Mouse (Mus musculus): ENCODE data around the gene Ntn1. TPM values are rescaled to one million over a fixed set of nuclear protein-coding genes. Genes with fewer than 3 reads are reported as not detected.

The Ntn1 gene
- polyA plus RNA-seq, 1 experiment from 2014 or later: 4.8 TPM

- Histone ChIP-seq H3K4me3 (ENCODE audit: low read depth, low read length) (no peak overlapping the region), H3K4me1 (replicated peaks; ENCODE audit: control insufficient read depth, insufficient read depth, low read length) (no peaks in the 10 kb centered on the region; the same call in 1 of the 2 replicates), H3K36me3 (ENCODE audit: control insufficient read depth, insufficient read depth, low read length) (no peaks in the 10 kb centered on the region; the same call in 1 of the 2 replicates), H3K4me2 (ENCODE audit: low read depth, low read length, severe bottlenecking) (no peak overlapping the region), H3K9ac (ENCODE audit: low read length) (no peak overlapping the region), H3K9me3 (ENCODE audit: control insufficient read depth, low read length) (no peaks in the 10 kb centered on the region), H3K27ac (ENCODE audit: low read depth, low read length) (no peak overlapping the region), H3K27me3 (ENCODE audit: control insufficient read depth, insufficient read depth, low read length) (no peaks in the 10 kb centered on the region)
- WGBS: 87% methylated on average over 6 of the region's 6 CpGs
- no peak for DNase-seq (ENCODE audit: low spot score)
- ATAC-seq (replicated peaks; ENCODE audit: low FRiP score): no peak
Measured at GRCm38 (mm10) chr11:68250106-68250505, 150.5 kb downstream of the Ntn1 start.

GRCm38 (mm10) chr11:68247897-68248296 lies 152.7 kb downstream of the Ntn1 start:
- H3K27ac ChIP-seq (ENCODE audit: low read depth, low read length): no peak overlapping the region

GRCm38 (mm10) chr11:68244992-68245261 lies 155.7 kb downstream of the Ntn1 start:
- ATAC-seq (replicated peaks; ENCODE audit: low FRiP score) (no peak), DNase-seq (ENCODE audit: low spot score) (no peak)
- Histone ChIP-seq H3K36me3 (ENCODE audit: control insufficient read depth, insufficient read depth, low read length) (no peaks in the 10 kb centered on the region), H3K9ac (ENCODE audit: low read length) (no peak overlapping the region), H3K4me2 (ENCODE audit: low read depth, low read length, severe bottlenecking) (no peak overlapping the region), H3K9me3 (ENCODE audit: control insufficient read depth, low read length) (no peaks in the 10 kb centered on the region; the same call in 1 of the 2 replicates), H3K4me1 (replicated peaks; ENCODE audit: control insufficient read depth, insufficient read depth, low read length) (peaks cover 7% of the 10 kb centered on the region; the same call in 1 of the 2 replicates), H3K4me3 (ENCODE audit: low read depth, low read length) (no peak overlapping the region), H3K27me3 (ENCODE audit: control insufficient read depth, insufficient read depth, low read length) (no peaks in the 10 kb centered on the region), H3K27ac (ENCODE audit: low read depth, low read length) (no peak overlapping the region)
- 88% methylated on average over 5 of the region's 5 CpGs for WGBS

More at GRCm38 (mm10) chr11:68247897-68248296, 152.7 kb downstream of the Ntn1 start:
- Histone ChIP-seq H3K27me3 (ENCODE audit: control insufficient read depth, insufficient read depth, low read length) (no peaks in the 10 kb centered on the region), H3K4me1 (replicated peaks; ENCODE audit: control insufficient read depth, insufficient read depth, low read length) (peaks cover 7% of the 10 kb centered on the region; the same call in 1 of the 2 replicates), H3K9me3 (ENCODE audit: control insufficient read depth, low read length) (no peaks in the 10 kb centered on the region; the same call in 1 of the 2 replicates), H3K36me3 (ENCODE audit: control insufficient read depth, insufficient read depth, low read length) (no peaks in the 10 kb centered on the region; the same call in 1 of the 2 replicates), H3K4me3 (ENCODE audit: low read depth, low read length) (no peak overlapping the region), H3K9ac (ENCODE audit: low read length) (no peak overlapping the region), H3K4me2 (ENCODE audit: low read depth, low read length, severe bottlenecking) (no peak overlapping the region)
- WGBS: 13% methylated on average over 6 of the region's 6 CpGs
- DNase-seq (ENCODE audit: low spot score) (no peak), ATAC-seq (replicated peaks; ENCODE audit: low FRiP score) (no peak)

- peaks cover 12% of the 10 kb centered on the region; the same call in 1 of the 2 replicates for H3K4me1 ChIP-seq (replicated peaks; ENCODE audit: control insufficient read depth, insufficient read depth, low read length)
Measured at GRCm38 (mm10) chr11:68244254-68244991, 156.2 kb downstream of the Ntn1 start.

GRCm38 (mm10) chr11:68239756-68240155 lies 160.9 kb downstream of the Ntn1 start:
- Histone ChIP-seq H3K4me1 (replicated peaks; ENCODE audit: control insufficient read depth, insufficient read depth, low read length) (peaks cover 11% of the 10 kb centered on the region; the same call in 1 of the 2 replicates), H3K36me3 (ENCODE audit: control insufficient read depth, insufficient read depth, low read length) (no peaks in the 10 kb centered on the region), H3K9me3 (ENCODE audit: control insufficient read depth, low read length) (no peaks in the 10 kb centered on the region; the same call in 1 of the 2 replicates), H3K27ac (ENCODE audit: low read depth, low read length) (no peak overlapping the region), H3K4me2 (ENCODE audit: low read depth, low read length, severe bottlenecking) (no peak overlapping the region), H3K27me3 (ENCODE audit: control insufficient read depth, insufficient read depth, low read length) (no peaks in the 10 kb centered on the region), H3K4me3 (ENCODE audit: low read depth, low read length) (no peak overlapping the region), H3K9ac (ENCODE audit: low read length) (no peak overlapping the region)
- 5% methylated on average over 5 of the region's 5 CpGs for WGBS
- ATAC-seq (replicated peaks; ENCODE audit: low FRiP score): no peak
- DNase-seq (ENCODE audit: low spot score): no peak

More at GRCm38 (mm10) chr11:68244254-68244991, 156.2 kb downstream of the Ntn1 start:
- no peaks in the 10 kb centered on the region for H3K36me3 ChIP-seq (ENCODE audit: control insufficient read depth, insufficient read depth, low read length)
- no peaks in the 10 kb centered on the region; the same call in 1 of the 2 replicates for H3K9me3 ChIP-seq (ENCODE audit: control insufficient read depth, low read length)
- no peaks in the 10 kb centered on the region for H3K27me3 ChIP-seq (ENCODE audit: control insufficient read depth, insufficient read depth, low read length)
- H3K4me3 ChIP-seq (ENCODE audit: low read depth, low read length): no peak overlapping the region
- no peak for DNase-seq (ENCODE audit: low spot score)
- ATAC-seq (replicated peaks; ENCODE audit: low FRiP score): 0 out of 2 replicates have a peak, but pooled peaks have one; percentile 30
- H3K9ac ChIP-seq (ENCODE audit: low read length): no peak overlapping the region
- no peak overlapping the region for H3K4me2 ChIP-seq (ENCODE audit: low read depth, low read length, severe bottlenecking)
- 37% methylated on average over 16 of the region's 16 CpGs for WGBS
- H3K27ac ChIP-seq (ENCODE audit: low read depth, low read length): no peak overlapping the region

GRCm38 (mm10) chr11:68233469-68233965 lies 167.1 kb downstream of the Ntn1 start:
- no peaks in the 10 kb centered on the region for H3K27me3 ChIP-seq (ENCODE audit: control insufficient read depth, insufficient read depth, low read length)

GRCm38 (mm10) chr11:68231558-68231957 lies 169.1 kb downstream of the Ntn1 start:
- WGBS: 97% methylated on average over 5 of the region's 5 CpGs
- Histone ChIP-seq H3K4me3 (ENCODE audit: low read depth, low read length) (no peak overlapping the region), H3K27ac (ENCODE audit: low read depth, low read length) (no peak overlapping the region), H3K9ac (ENCODE audit: low read length) (no peak overlapping the region), H3K27me3 (ENCODE audit: control insufficient read depth, insufficient read depth, low read length) (no peaks in the 10 kb centered on the region), H3K4me1 (replicated peaks; ENCODE audit: control insufficient read depth, insufficient read depth, low read length) (peaks cover 14% of the 10 kb centered on the region; the same call in 1 of the 2 replicates), H3K36me3 (ENCODE audit: control insufficient read depth, insufficient read depth, low read length) (no peaks in the 10 kb centered on the region), H3K4me2 (ENCODE audit: low read depth, low read length, severe bottlenecking) (no peak overlapping the region), H3K9me3 (ENCODE audit: control insufficient read depth, low read length) (no peaks in the 10 kb centered on the region)
- no peak for ATAC-seq (replicated peaks; ENCODE audit: low FRiP score)
- no peak for DNase-seq (ENCODE audit: low spot score)

More at GRCm38 (mm10) chr11:68233469-68233965, 167.1 kb downstream of the Ntn1 start:
- Histone ChIP-seq H3K9me3 (ENCODE audit: control insufficient read depth, low read length) (no peaks in the 10 kb centered on the region), H3K4me2 (ENCODE audit: low read depth, low read length, severe bottlenecking) (no peak overlapping the region), H3K36me3 (ENCODE audit: control insufficient read depth, insufficient read depth, low read length) (no peaks in the 10 kb centered on the region), H3K4me3 (ENCODE audit: low read depth, low read length) (no peak overlapping the region), H3K4me1 (replicated peaks; ENCODE audit: control insufficient read depth, insufficient read depth, low read length) (peaks cover 7% of the 10 kb centered on the region; the same call in 1 of the 2 replicates), H3K9ac (ENCODE audit: low read length) (no peak overlapping the region), H3K27ac (ENCODE audit: low read depth, low read length) (no peak overlapping the region)
- WGBS: 91% methylated on average over 9 of the region's 9 CpGs
- ATAC-seq (replicated peaks; ENCODE audit: low FRiP score) (no peak), DNase-seq (ENCODE audit: low spot score) (no peak)

GRCm38 (mm10) chr11:68228941-68229665 lies 171.5 kb downstream of the Ntn1 start:
- Histone ChIP-seq H3K9ac (ENCODE audit: low read length) (0 out of 2 replicates have a peak overlapping the region, but pooled peaks have one; percentile 6), H3K9me3 (ENCODE audit: control insufficient read depth, low read length) (no peaks in the 10 kb centered on the region), H3K27me3 (ENCODE audit: control insufficient read depth, insufficient read depth, low read length) (no peaks in the 10 kb centered on the region), H3K4me1 (replicated peaks; ENCODE audit: control insufficient read depth, insufficient read depth, low read length) (peaks cover 16% of the 10 kb centered on the region; the same call in 1 of the 2 replicates), H3K4me2 (ENCODE audit: low read depth, low read length, severe bottlenecking) (no peak overlapping the region), H3K27ac (ENCODE audit: low read depth, low read length) (no peak overlapping the region), H3K36me3 (ENCODE audit: control insufficient read depth, insufficient read depth, low read length) (no peaks in the 10 kb centered on the region), H3K4me3 (ENCODE audit: low read depth, low read length) (no peak overlapping the region)
- WGBS: 58% methylated on average over 18 of the region's 18 CpGs
- DNase-seq (ENCODE audit: low spot score) (no peak), ATAC-seq (replicated peaks; ENCODE audit: low FRiP score) (no peak)

Measured in forebrain, embryonic 11.5 days (tissue).